Mouse (Mus musculus) limb, embryonic 15.5 days (tissue): ENCODE measurements around the gene Tmtc2. TPM values are rescaled to one million over a fixed set of nuclear protein-coding genes. Genes with fewer than 3 reads are reported as not detected.

Source experiments
- ATAC-seq: fragments of 200-750 bp; cut with Nextera tagmentation; 2 replicates; pipeline ENCODE4 v1.8.0; 2017; ENCODE audit warnings: low read depth, moderate TSS enrichment; ENCODE audit not compliant: insufficient number of reproducible peaks, low FRiP score, low TSS enrichment
- H3K27ac ChIP-seq: fragments of 300-500 bp; sonication (generic); 2 replicates; pipeline ENCODE4 v1.5.1; 2015; ENCODE audit warnings: moderate library complexity, mild to moderate bottlenecking, inconsistent platforms
- H3K27me3 ChIP-seq: fragments of 300-500 bp; sonication (generic); 2 replicates; pipeline ENCODE4 v1.6.1; 2015; ENCODE audit warnings: inconsistent platforms
- H3K36me3 ChIP-seq: fragments of 300-500 bp; sonication (generic); 2 replicates; pipeline ENCODE4 v1.6.1; 2015; ENCODE audit warnings: inconsistent platforms
- H3K4me1 ChIP-seq: fragments of 300-500 bp; sonication (generic); 2 replicates; pipeline ENCODE4 v1.6.1; 2015; ENCODE audit warnings: inconsistent platforms
- H3K4me2 ChIP-seq: fragments of 300-500 bp; sonication (generic); 2 replicates; pipeline ENCODE4 v1.6.1; 2015; ENCODE audit warnings: mild to moderate bottlenecking, inconsistent platforms
- H3K4me3 ChIP-seq: fragments of 300-500 bp; sonication (generic); 2 replicates; pipeline ENCODE4 v1.5.1; 2015; ENCODE audit warnings: mild to moderate bottlenecking, inconsistent platforms
- H3K9ac ChIP-seq: fragments of 300-500 bp; sonication (generic); 2 replicates; pipeline ENCODE4 v1.6.1; 2015; ENCODE audit warnings: inconsistent platforms
- H3K9me3 ChIP-seq: fragments of 300-500 bp; sonication (generic); 2 replicates; pipeline ENCODE4 v1.6.1; 2016; ENCODE audit warnings: inconsistent platforms
- WGBS: fragments of 180-500 bp; shearing (Covaris S2); methylation state at CpG from one replicate; pipeline ENCODE4 v1.1.7; 2015; 5-methylcytosine and 5-hydroxymethylcytosine counted together
- polyA plus RNA-seq: library from polyadenylated mRNA; unstranded; fragments of >200 nt; fragmentation: Nextera tagmentation; extraction: Ambion mirVana; gene quantifications from 2 replicates; pipeline ENCODE4 v1.2.1, GENCODE M21; 2015

The Tmtc2 gene
- polyA plus RNA-seq, 1 experiment from 2014 or later: 22.0 TPM

DNA sequence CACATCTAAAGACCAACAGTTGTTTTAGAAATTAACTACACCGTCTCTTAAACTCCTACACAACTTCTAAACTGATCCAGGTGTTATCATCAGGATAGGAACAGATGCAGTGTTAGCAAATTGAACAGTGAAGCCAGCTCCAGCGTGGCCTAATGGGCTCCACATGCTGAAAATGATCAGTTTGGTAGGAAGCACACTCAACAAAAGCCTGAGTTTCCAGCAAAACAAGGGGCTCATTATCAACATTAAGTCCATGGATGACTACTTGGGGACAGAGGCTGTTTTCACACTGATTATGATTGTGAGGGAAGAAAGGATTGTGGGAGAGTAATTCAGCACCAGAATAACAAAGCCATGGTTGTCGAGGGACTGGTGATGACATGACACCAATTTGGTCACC lies 143.4 kb downstream of the Tmtc2 start:
- Histone ChIP-seq H3K27me3 (no peaks in the 10 kb centered on the region), H3K9ac (no peak overlapping the region), H3K36me3 (no peaks in the 10 kb centered on the region), H3K4me1 (peaks cover 16% of the 10 kb centered on the region), H3K4me3 (no peak overlapping the region), H3K4me2 (no peak overlapping the region), H3K27ac (no peak overlapping the region), H3K9me3 (no peaks in the 10 kb centered on the region)
- WGBS: 28% methylated on average over 3 of the region's 3 CpGs
- ATAC-seq: no peak

DNA sequence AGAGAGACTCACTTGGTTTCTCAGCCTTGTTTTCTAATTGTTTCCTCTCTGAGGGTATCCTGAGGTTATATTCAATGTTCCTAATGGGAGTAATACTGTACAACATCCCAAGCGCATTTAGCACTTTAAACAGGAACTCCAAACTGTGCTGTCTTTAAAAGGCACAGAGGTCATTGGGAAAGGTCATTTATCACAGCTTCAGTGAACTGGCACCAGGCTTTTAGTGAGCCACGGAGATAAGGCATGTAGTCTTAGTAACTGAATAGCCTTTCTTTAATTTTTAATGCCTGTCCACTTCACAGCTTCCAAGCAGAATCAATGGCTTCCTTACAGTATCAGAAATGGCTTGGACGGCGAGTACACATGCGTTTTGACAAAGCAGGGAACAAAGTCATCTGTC lies 144.0 kb downstream of the Tmtc2 start:
- Histone ChIP-seq H3K4me3 (no peak overlapping the region), H3K4me2 (no peak overlapping the region), H3K36me3 (no peaks in the 10 kb centered on the region), H3K9me3 (no peaks in the 10 kb centered on the region), H3K4me1 (peaks cover 16% of the 10 kb centered on the region), H3K9ac (no peak overlapping the region), H3K27me3 (no peaks in the 10 kb centered on the region), H3K27ac (no peak overlapping the region)
- no peak for ATAC-seq
- WGBS: 40% methylated on average over 5 of the region's 5 CpGs

GRCm38 (mm10) chr10:105428080-105428479 lies 146.2 kb downstream of the Tmtc2 start:
- Histone ChIP-seq H3K36me3 (no peaks in the 10 kb centered on the region), H3K27me3 (no peaks in the 10 kb centered on the region), H3K4me3 (no peak overlapping the region), H3K27ac (no peak overlapping the region), H3K9me3 (no peaks in the 10 kb centered on the region), H3K9ac (no peak overlapping the region), H3K4me2 (no peak overlapping the region), H3K4me1 (peaks cover 16% of the 10 kb centered on the region)
- ATAC-seq: no peak
- WGBS: 39% methylated on average over 5 of the region's 5 CpGs

DNA sequence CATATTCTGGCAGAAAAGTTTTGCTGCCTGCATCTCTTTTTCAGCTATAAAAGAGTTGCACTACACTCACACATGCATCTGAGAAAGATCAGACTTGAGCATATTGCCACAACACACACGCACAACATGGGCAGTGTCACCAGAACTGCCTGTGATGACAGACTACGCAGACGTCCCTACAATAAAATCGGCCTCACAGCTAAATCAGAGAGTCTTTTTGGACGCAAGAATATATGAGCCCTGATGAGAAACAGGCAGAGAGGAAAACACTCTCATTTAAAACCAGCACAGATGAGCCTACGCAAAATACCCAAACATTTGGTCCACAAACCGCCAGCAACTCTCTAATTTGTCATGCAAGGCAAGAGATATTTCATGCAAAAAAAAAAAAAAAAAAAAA lies 146.6 kb downstream of the Tmtc2 start:
- 0 out of 2 replicates have a peak, but pooled peaks have one; percentile 48 for ATAC-seq
- peak overlapping the region; percentile 25 for H3K4me2 ChIP-seq
- WGBS: 14% methylated on average over 7 of the region's 7 CpGs

DNA sequence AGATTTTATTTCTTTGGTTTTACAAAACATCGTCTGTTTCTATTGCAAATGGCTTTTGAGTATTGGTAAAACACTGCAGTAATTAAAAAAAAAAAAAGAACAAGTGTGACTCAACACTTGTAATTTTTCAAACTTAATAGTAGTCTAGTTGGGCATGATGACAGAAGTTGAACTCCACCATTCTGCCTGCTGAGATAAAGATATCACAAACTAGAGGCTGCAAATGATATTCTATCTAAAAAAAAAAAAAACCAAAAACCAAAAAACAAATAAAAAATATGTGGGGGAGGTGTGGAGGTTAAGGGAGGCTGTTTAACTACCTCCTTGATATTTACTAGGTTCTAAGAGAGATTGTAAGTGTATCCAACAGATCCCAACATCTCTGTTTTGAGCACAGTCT lies 149.2 kb downstream of the Tmtc2 start:
- Histone ChIP-seq H3K27me3 (no peaks in the 10 kb centered on the region), H3K4me1 (peaks cover 9% of the 10 kb centered on the region; the same call in 1 of the 2 replicates), H3K4me2 (no peak overlapping the region), H3K36me3 (0 out of 2 replicates have a peak, but pooled peaks cover 3% of the 10 kb centered on the region), H3K27ac (no peak overlapping the region), H3K9ac (no peak overlapping the region), H3K9me3 (no peaks in the 10 kb centered on the region), H3K4me3 (no peak overlapping the region)
- ATAC-seq: no peak
- 53% methylated on average over 1 of the region's 1 CpGs for WGBS

More for the DNA sequence above, 146.6 kb downstream of the Tmtc2 start:
- Histone ChIP-seq H3K27me3 (no peaks in the 10 kb centered on the region), H3K9me3 (no peaks in the 10 kb centered on the region), H3K4me3 (no peak overlapping the region; the same call in 1 of the 2 replicates), H3K4me1 (peaks cover 16% of the 10 kb centered on the region), H3K27ac (no peak overlapping the region), H3K36me3 (no peaks in the 10 kb centered on the region), H3K9ac (no peak overlapping the region)

DNA sequence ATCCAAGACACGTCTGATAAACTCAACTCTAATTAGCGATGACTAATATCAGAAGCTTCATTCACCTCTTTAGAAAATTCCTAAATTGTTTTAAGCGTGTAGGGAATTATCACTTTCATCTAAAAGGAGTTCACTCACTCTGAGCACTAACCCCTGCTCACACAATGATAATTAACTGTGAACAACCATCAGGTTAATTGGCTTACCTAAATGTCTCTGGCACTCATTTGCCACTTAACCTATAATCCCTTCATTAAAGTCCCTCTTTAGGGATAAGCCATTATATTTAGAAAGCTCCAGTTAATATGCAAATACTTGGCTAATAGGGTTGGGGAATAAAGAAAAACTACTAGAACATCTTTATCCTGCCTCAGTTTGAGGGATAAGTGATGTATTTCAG lies 151.1 kb downstream of the Tmtc2 start:
- Histone ChIP-seq H3K9me3 (no peaks in the 10 kb centered on the region), H3K27me3 (no peaks in the 10 kb centered on the region), H3K9ac (no peak overlapping the region), H3K4me2 (no peak overlapping the region), H3K36me3 (0 out of 2 replicates have a peak, but pooled peaks cover 3% of the 10 kb centered on the region), H3K4me3 (no peak overlapping the region), H3K27ac (no peak overlapping the region), H3K4me1 (peaks cover 7% of the 10 kb centered on the region; the same call in 1 of the 2 replicates)
- 70% methylated on average over 3 of the region's 3 CpGs for WGBS
- no peak for ATAC-seq

GRCm38 (mm10) chr10:105417845-105418383 lies 156.3 kb downstream of the Tmtc2 start:
- H3K36me3 ChIP-seq: peaks cover 15% of the 10 kb centered on the region
- H3K4me1 ChIP-seq: no peaks in the 10 kb centered on the region
- no peaks in the 10 kb centered on the region for H3K9me3 ChIP-seq
- no peak overlapping the region for H3K4me3 ChIP-seq
- no peaks in the 10 kb centered on the region for H3K27me3 ChIP-seq
- no peak for ATAC-seq
- no peak overlapping the region for H3K4me2 ChIP-seq
- H3K27ac ChIP-seq: no peak overlapping the region
- 74% methylated on average over 15 of the region's 15 CpGs for WGBS
- H3K9ac ChIP-seq: no peak overlapping the region

DNA sequence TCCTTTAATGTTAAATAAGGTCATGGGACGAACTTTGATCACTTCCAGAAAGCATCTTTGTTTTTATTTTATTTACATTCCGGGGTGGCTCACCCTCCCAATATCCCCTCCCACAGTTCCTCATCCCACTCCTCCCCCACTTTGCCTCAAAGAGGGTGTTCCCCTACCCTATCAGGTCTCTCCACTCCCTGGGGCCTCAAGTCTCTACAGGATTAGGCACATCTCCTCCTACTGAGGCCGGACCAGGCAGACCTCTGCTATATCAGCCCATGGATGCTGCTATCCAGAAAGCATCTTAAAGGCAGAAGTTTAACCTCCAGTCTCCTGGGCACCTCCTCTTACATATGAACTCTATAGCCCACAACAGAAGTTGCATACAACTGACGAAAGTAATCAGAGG lies 157.7 kb downstream of the Tmtc2 start:
- no peak overlapping the region for H3K9ac ChIP-seq
- 81% methylated on average over 4 of the region's 4 CpGs for WGBS
- no peaks in the 10 kb centered on the region for H3K9me3 ChIP-seq
- no peaks in the 10 kb centered on the region for H3K4me1 ChIP-seq
- peaks cover 20% of the 10 kb centered on the region for H3K36me3 ChIP-seq
- no peak overlapping the region for H3K4me2 ChIP-seq
- ATAC-seq: no peak
- H3K27ac ChIP-seq: no peak overlapping the region
- no peaks in the 10 kb centered on the region for H3K27me3 ChIP-seq
- no peak overlapping the region for H3K4me3 ChIP-seq

- Histone ChIP-seq H3K4me1 (no peaks in the 10 kb centered on the region), H3K27ac (no peak overlapping the region), H3K9me3 (no peaks in the 10 kb centered on the region), H3K27me3 (no peaks in the 10 kb centered on the region), H3K36me3 (0 out of 2 replicates have a peak, but pooled peaks cover 3% of the 10 kb centered on the region), H3K4me3 (no peak overlapping the region), H3K4me2 (no peak overlapping the region), H3K9ac (no peak overlapping the region)
- whole genome bisulfite sequencing: 90% methylated on average over 4 of the region's 4 CpGs
- ATAC-seq: no peak
Measured at GRCm38 (mm10) chr10:105405856-105406527, 168.3 kb downstream of the Tmtc2 start.

DNA sequence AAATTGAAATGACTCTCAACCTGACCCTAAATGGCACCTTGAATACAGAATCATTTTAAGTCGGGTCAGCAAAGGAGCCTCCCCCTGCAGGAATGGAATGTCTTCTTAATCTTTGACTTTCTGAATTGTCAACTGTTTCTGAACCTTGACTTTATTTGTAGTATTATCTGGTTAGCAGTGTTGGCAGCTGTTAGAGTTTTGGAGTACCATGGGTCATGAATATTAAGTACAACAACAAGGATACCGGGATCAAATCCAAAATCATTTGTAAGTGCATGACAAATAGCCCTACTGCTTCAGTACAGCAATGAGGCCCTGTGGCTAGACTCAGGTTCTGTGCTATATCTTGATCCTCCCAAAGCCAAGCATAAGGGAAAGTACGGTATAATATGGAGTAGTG lies 170.3 kb downstream of the Tmtc2 start:
- no peaks in the 10 kb centered on the region for H3K27me3 ChIP-seq
- no peaks in the 10 kb centered on the region for H3K4me1 ChIP-seq
- H3K9me3 ChIP-seq: no peaks in the 10 kb centered on the region
- H3K27ac ChIP-seq: no peak overlapping the region
- no peak overlapping the region for H3K9ac ChIP-seq
- H3K36me3 ChIP-seq: 0 out of 2 replicates have a peak, but pooled peaks cover 3% of the 10 kb centered on the region
- no peak for ATAC-seq
- H3K4me2 ChIP-seq: no peak overlapping the region
- WGBS: 82% methylated on average over 3 of the region's 3 CpGs
- no peak overlapping the region for H3K4me3 ChIP-seq

DNA sequence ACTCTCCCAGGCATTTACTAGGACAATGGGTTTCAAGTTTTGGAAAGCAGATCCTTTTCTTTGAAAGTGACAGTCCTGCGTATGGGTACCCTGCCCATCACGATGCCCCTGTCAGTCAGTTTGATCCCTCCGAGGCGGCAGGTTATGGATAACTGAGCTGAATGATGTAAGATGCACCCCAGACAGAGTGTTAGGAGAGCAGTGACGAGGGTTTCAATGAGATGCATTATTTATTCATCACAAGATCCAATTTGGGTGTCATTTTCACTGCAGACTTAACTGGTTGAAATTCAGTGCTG lies 171.8 kb downstream of the Tmtc2 start:
- H3K36me3 ChIP-seq: 0 out of 2 replicates have a peak, but pooled peaks cover 3% of the 10 kb centered on the region
- ATAC-seq: no peak
- H3K4me3 ChIP-seq: no peak overlapping the region
- no peak overlapping the region for H3K9ac ChIP-seq
- H3K27me3 ChIP-seq: no peaks in the 10 kb centered on the region
- WGBS: 83% methylated on average over 5 of the region's 5 CpGs
- no peak overlapping the region for H3K27ac ChIP-seq
- no peaks in the 10 kb centered on the region for H3K9me3 ChIP-seq
- no peaks in the 10 kb centered on the region for H3K4me1 ChIP-seq
- no peak overlapping the region for H3K4me2 ChIP-seq

- H3K27ac ChIP-seq: no peak overlapping the region
- H3K4me2 ChIP-seq: no peak overlapping the region
- no peaks in the 10 kb centered on the region for H3K27me3 ChIP-seq
- 85% methylated on average over 11 of the region's 11 CpGs for WGBS
- no peaks in the 10 kb centered on the region for H3K4me1 ChIP-seq
- 0 out of 2 replicates have a peak, but pooled peaks cover 3% of the 10 kb centered on the region for H3K36me3 ChIP-seq
- H3K9ac ChIP-seq: no peak overlapping the region
- H3K9me3 ChIP-seq: no peaks in the 10 kb centered on the region
- no peak overlapping the region for H3K4me3 ChIP-seq
- no peak for ATAC-seq
Measured at GRCm38 (mm10) chr10:105401754-105402480, 172.3 kb downstream of the Tmtc2 start.
